Mouse (Mus musculus) thymus, postnatal 4 days (tissue): ENCODE measurements around the gene Baiap3.

ENCODE experiments used
- DNase-seq: peaks from one replicate; pipeline ENCODE4 v3.0.0; 2021

The Baiap3 gene

DNA sequence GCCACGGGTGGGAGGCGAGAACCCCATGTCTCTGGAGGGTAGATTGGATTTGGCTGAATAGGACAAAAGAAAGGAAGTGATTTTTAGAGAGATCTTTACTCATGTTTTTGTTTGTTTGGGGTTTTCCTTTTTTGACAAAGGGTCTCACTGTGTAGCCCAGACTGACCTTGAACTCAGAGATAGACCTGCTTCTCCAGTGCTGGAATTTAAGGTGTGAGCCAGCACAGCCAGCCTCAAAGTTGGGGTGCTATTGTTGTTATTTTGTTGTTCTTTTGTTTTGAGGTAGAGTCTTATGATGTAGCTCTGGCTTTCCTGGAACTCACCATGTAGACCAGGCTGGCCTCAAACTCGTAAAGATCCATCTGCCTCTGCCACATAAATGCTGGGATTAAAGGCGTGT is 53.8 kb downstream of the Baiap3 start:
- no peak for DNase-seq
